Mouse (Mus musculus): ENCODE measurements around the gene Tal1. TPM values are rescaled to one million over a fixed set of nuclear protein-coding genes. Genes with fewer than 3 reads are reported as not detected.

Gene Tal1
- total RNA-seq, 4 experiments from 2014 or later: 1.1 to 2.6 (median 1.7) TPM

- no peak for DNase-seq (ENCODE audit: low spot score in 2 of 2)
Observed at GRCm38 (mm10) chr4:115111167-115111566, 54.9 kb downstream of the Tal1 start.

- no peak for DNase-seq (ENCODE audit: low spot score in 2 of 2)
Observed at GRCm38 (mm10) chr4:115113266-115113665, 57.0 kb downstream of the Tal1 start.

- DNase-seq (ENCODE audit: low spot score in 2 of 2): no peak
Observed at GRCm38 (mm10) chr4:115119642-115120041, 63.4 kb downstream of the Tal1 start.

GRCm38 (mm10) chr4:115121162-115121561, 64.9 kb downstream of the Tal1 start:
- DNase-seq (ENCODE audit: low spot score in 2 of 2): no peak

Other genes with a start within 250 kb of the Tal1 start
- gene Gm12830, start 234.7 kb upstream of the Tal1 start, total RNA-seq (2022): not detected
- gene Foxd2, start 147.6 kb upstream of the Tal1 start, total RNA-seq (2022): under 1 TPM; 0.35 to 0.52 (median 0.39) TPM
- gene Foxe3, start 130.4 kb upstream of the Tal1 start, total RNA-seq (2022): not detected
- 10 to 100 TPM; 56.4 to 59.9 (median 57.4) TPM for gene Cmpk1, start 69.2 kb upstream of the Tal1 start, total RNA-seq (2022)
- under 1 TPM in 3 of 4 experiments, not detected in 1; 0.12 to 0.54 (median 0.20) TPM for gene Stil, start 56.3 kb upstream of the Tal1 start, total RNA-seq (2022)
- 1 to 10 TPM in 1 of 4 experiments, under 1 TPM in 3; 0.54 to 1.5 (median 0.74) TPM for gene Pdzk1ip1, start 32.3 kb downstream of the Tal1 start, total RNA-seq (2022)
- 1 to 10 TPM; 8.1 to 8.9 (median 8.5) TPM for gene Cyp4x1, start 77.9 kb downstream of the Tal1 start, total RNA-seq (2022)
- gene Cyp4a29, start 185.7 kb downstream of the Tal1 start, total RNA-seq (2022): not detected
- not detected for gene Cyp4a12a, start 242.6 kb downstream of the Tal1 start, total RNA-seq (2022)